Mouse (Mus musculus) neutrophil, adult 5-6 weeks (primary cell): Measurements from ENCODE around the gene Ntn4. TPM values are rescaled to one million over a fixed set of nuclear protein-coding genes. Genes with fewer than 3 reads are reported as not detected.
"Not testable (repeated sequence)": the region's sequence is repeated elsewhere in the genome, so short reads cannot be mapped to it uniquely, and the experiment has no call there.

Source experiments
- ATAC-seq: fragments of 151-379, 151-347 bp; 2 replicates; pipeline ENCODE4 v1.8.0; 2017; ENCODE audit warnings: mild to moderate bottlenecking, moderate TSS enrichment; ENCODE audit not compliant: insufficient number of reproducible peaks, poor library complexity, low FRiP score, severe bottlenecking; ENCODE audit errors: extremely low read depth
- total RNA-seq: library from RNA; stranded (forward); fragments of 200-1000 nt; gene quantifications from 2 replicates; pipeline ENCODE4 v1.2.3, GENCODE M21; 2017

Ntn4 gene
- total RNA-seq, 1 experiment from 2014 or later = not detected

GRCm38 (mm10) chr10:93679191-93680007 lies 38.9 kb downstream of the Ntn4 start:
- no peak for ATAC-seq

- ATAC-seq = no peak
Measured at GRCm38 (mm10) chr10:93680680-93681377, 40.3 kb downstream of the Ntn4 start.

- no peak for ATAC-seq
Measured at GRCm38 (mm10) chr10:93682185-93682747, 41.8 kb downstream of the Ntn4 start.

GRCm38 (mm10) chr10:93683185-93683584 lies 42.7 kb downstream of the Ntn4 start:
- no peak for ATAC-seq

GRCm38 (mm10) chr10:93683896-93684295 lies 43.4 kb downstream of the Ntn4 start:
- no peak for ATAC-seq

- ATAC-seq = not testable (repeated sequence)
Measured at GRCm38 (mm10) chr10:93685416-93685815, 44.9 kb downstream of the Ntn4 start.

- no peak for ATAC-seq
Measured at GRCm38 (mm10) chr10:93686579-93686978, 46.1 kb downstream of the Ntn4 start.

GRCm38 (mm10) chr10:93687781-93688180 lies 47.3 kb downstream of the Ntn4 start:
- no peak for ATAC-seq

- ATAC-seq = peak; percentile 60; the same call in 1 of the 2 replicates
Measured at GRCm38 (mm10) chr10:93688306-93689171, 48.1 kb downstream of the Ntn4 start.

- ATAC-seq = no peak
Measured at GRCm38 (mm10) chr10:93691344-93691743, 50.9 kb downstream of the Ntn4 start.

- no peak for ATAC-seq
Measured at GRCm38 (mm10) chr10:93695043-93695791, 54.7 kb downstream of the Ntn4 start.

GRCm38 (mm10) chr10:93696001-93696400 lies 55.5 kb downstream of the Ntn4 start:
- ATAC-seq = no peak

- no peak for ATAC-seq
Measured at GRCm38 (mm10) chr10:93697866-93698483, 57.5 kb downstream of the Ntn4 start.

- ATAC-seq = no peak
Measured at GRCm38 (mm10) chr10:93699689-93700478, 59.4 kb downstream of the Ntn4 start.

GRCm38 (mm10) chr10:93700589-93701363 lies 60.3 kb downstream of the Ntn4 start:
- ATAC-seq = no peak

- no peak for ATAC-seq
Measured at GRCm38 (mm10) chr10:93703946-93704345, 63.5 kb downstream of the Ntn4 start.
